Mouse (Mus musculus) heart, embryonic 13.5 days (tissue): Measurements from ENCODE around the gene Prtn3. TPM values are rescaled to one million over a fixed set of nuclear protein-coding genes. Genes with fewer than 3 reads are reported as not detected.

ENCODE experiments used
- ATAC-seq: fragments of 200-750 bp; cut with Nextera tagmentation; 2 replicates; pipeline ENCODE4 v1.8.0; 2017; ENCODE audit warnings: moderate TSS enrichment; ENCODE audit not compliant: insufficient number of reproducible peaks, low FRiP score, low TSS enrichment; ENCODE audit errors: extremely low read depth
- H3K27ac ChIP-seq: fragments of 300-500 bp; sonication (generic); replicated peaks from 2 replicates; pipeline ENCODE4 v1.5.1; 2015; ENCODE audit warnings: moderate library complexity, mild to moderate bottlenecking, inconsistent platforms
- H3K27me3 ChIP-seq: fragments of 300-500 bp; sonication (generic); replicated peaks from 2 replicates; pipeline ENCODE4 v1.6.1; 2015; ENCODE audit warnings: mild to moderate bottlenecking, inconsistent platforms
- H3K36me3 ChIP-seq: fragments of 300-500 bp; sonication (generic); 2 replicates; pipeline ENCODE4 v1.6.1; 2015; ENCODE audit warnings: mild to moderate bottlenecking, inconsistent platforms
- H3K4me1 ChIP-seq: fragments of 300-500 bp; sonication (generic); 2 replicates; pipeline ENCODE4 v1.6.1; 2015; ENCODE audit warnings: inconsistent platforms
- H3K4me2 ChIP-seq: fragments of 300-500 bp; sonication (generic); 2 replicates; pipeline ENCODE4 v1.6.1; 2015; ENCODE audit warnings: inconsistent platforms, mild to moderate bottlenecking, moderate library complexity
- H3K4me3 ChIP-seq: fragments of 300-500 bp; sonication (generic); 2 replicates; pipeline ENCODE4 v1.5.1; 2015; ENCODE audit warnings: moderate library complexity, mild to moderate bottlenecking, inconsistent platforms
- H3K9ac ChIP-seq: fragments of 300-500 bp; sonication (generic); 2 replicates; pipeline ENCODE4 v1.6.1; 2015; ENCODE audit warnings: inconsistent platforms, mild to moderate bottlenecking, moderate library complexity
- H3K9me3 ChIP-seq: fragments of 300-500 bp; sonication (generic); 2 replicates; pipeline ENCODE4 v1.6.1; 2016; ENCODE audit warnings: inconsistent platforms
- WGBS: fragments of 180-500 bp; shearing (Covaris S2); methylation state at CpG from one replicate; pipeline ENCODE4 v1.1.7; 2015; ENCODE audit warnings: mixed read lengths; 5-methylcytosine and 5-hydroxymethylcytosine counted together
- polyA plus RNA-seq: library from polyadenylated mRNA; unstranded; fragments of >200 nt; fragmentation: Nextera tagmentation; extraction: Ambion mirVana; gene quantifications from 2 replicates; pipeline ENCODE4 v1.2.1, GENCODE M21; 2015

Prtn3 gene
- polyA plus RNA-seq, 1 experiment from 2014 or later: 2.5 TPM

- Histone ChIP-seq H3K9me3 (no peaks in the 10 kb centered on the region), H3K27me3 (no peaks in the 10 kb centered on the region), H3K9ac (peak overlapping the region; percentile 93), H3K4me3 (peak overlapping the region; percentile 83), H3K36me3 (peaks cover 51% of the 10 kb centered on the region), H3K4me1 (peaks cover 71% of the 10 kb centered on the region), H3K4me2 (peak overlapping the region; percentile 99), H3K27ac (peak overlapping the region; percentile 100)
- ATAC-seq: no peak
- WGBS: 26% methylated on average over 6 of the region's 6 CpGs
Measured at GRCm38 (mm10) chr10:79856280-79856679, 18.0 kb upstream of the Prtn3 start.

DNA sequence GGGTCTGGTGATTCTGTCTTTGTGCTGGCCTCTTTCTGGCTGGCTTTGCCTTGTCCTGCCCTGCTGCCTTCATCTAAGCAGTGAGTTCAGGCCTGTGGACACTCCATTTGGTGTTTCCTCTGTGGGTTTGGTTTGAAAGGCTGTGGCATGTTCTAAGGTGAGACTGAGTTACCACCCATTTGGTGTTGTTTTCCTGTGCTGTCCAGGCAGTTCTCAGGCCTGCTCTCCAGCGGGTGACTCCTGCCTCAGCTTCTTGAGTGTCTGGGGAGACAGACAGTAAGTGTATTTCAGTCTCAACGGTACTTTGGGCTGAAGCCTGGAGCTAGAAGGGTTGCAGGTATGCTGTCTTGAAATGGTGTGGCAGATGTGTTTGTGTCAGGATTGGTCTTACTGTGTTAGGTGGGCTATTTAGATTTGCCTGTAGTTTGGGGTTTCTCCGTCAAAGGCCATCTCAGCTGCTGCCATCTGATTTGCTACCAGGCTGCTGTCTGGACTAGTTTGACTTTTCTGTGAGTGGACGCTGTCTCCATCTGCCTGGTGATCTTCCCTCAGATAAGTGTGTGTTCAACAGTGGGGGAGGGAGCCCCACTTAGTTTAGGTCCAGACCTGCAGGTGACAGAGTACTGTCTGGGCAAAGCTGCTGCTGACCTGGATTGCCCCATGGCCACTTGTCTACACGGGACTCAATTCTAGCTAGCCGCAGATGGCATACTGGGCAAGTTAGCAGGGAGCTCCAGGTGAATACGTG, 17.4 kb upstream of the Prtn3 start:
- Histone ChIP-seq H3K9me3 (no peaks in the 10 kb centered on the region), H3K36me3 (peaks cover 57% of the 10 kb centered on the region), H3K4me1 (peaks cover 65% of the 10 kb centered on the region)

GRCm38 (mm10) chr10:79857452-79857811, 16.8 kb upstream of the Prtn3 start:
- peaks cover 62% of the 10 kb centered on the region for H3K36me3 ChIP-seq
- no peak for ATAC-seq
- peak overlapping the region; percentile 100 for H3K27ac ChIP-seq
- peak overlapping the region; percentile 83 for H3K4me3 ChIP-seq
- H3K4me2 ChIP-seq: peak overlapping the region; percentile 99
- H3K9ac ChIP-seq: peak overlapping the region; percentile 93
- peaks cover 60% of the 10 kb centered on the region for H3K4me1 ChIP-seq
- 14% methylated on average over 4 of the region's 4 CpGs for WGBS
- H3K27me3 ChIP-seq: no peaks in the 10 kb centered on the region
- H3K9me3 ChIP-seq: no peaks in the 10 kb centered on the region

More for the DNA sequence above, 17.4 kb upstream of the Prtn3 start:
- Histone ChIP-seq H3K27ac (peak overlapping the region; percentile 100), H3K4me3 (peak overlapping the region; percentile 83), H3K9ac (peak overlapping the region; percentile 93), H3K27me3 (no peaks in the 10 kb centered on the region), H3K4me2 (peak overlapping the region; percentile 99)
- 22% methylated on average over 7 of the region's 7 CpGs for WGBS
- ATAC-seq: no peak

DNA sequence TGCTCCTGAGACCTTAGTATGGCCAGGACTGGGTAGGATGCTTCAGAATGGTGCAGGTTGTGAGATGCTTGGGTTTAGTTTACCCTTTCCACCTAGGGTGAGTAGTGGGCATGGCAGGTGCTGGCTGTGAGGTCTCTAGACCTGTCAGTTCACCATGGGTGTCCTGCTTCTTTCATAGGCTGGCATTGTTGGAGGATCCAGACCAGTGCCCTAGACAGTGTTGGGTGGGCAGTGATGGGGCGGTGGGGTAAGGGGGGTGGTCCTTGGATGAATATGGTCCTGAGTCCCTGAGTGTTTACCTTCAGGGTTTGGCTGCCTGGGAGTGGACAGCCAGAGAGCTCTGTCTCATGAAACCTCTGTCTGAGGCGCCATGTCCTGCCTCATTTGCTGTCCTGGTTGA, 16.4 kb upstream of the Prtn3 start:
- 69% methylated on average over 2 of the region's 2 CpGs for WGBS
- H3K4me3 ChIP-seq: peak overlapping the region; percentile 83
- no peak for ATAC-seq
- peak overlapping the region; percentile 100 for H3K27ac ChIP-seq
- peak overlapping the region; percentile 99 for H3K4me2 ChIP-seq
- H3K9ac ChIP-seq: peak overlapping the region; percentile 93
- peaks cover 55% of the 10 kb centered on the region for H3K4me1 ChIP-seq
- H3K27me3 ChIP-seq: no peaks in the 10 kb centered on the region
- H3K36me3 ChIP-seq: peaks cover 67% of the 10 kb centered on the region
- H3K9me3 ChIP-seq: no peaks in the 10 kb centered on the region

- Histone ChIP-seq H3K4me2 (peak overlapping the region; percentile 99), H3K9ac (peak overlapping the region; percentile 93), H3K4me3 (peak overlapping the region; percentile 83), H3K9me3 (no peaks in the 10 kb centered on the region), H3K27ac (peak overlapping the region; percentile 100), H3K27me3 (no peaks in the 10 kb centered on the region), H3K36me3 (peaks cover 74% of the 10 kb centered on the region), H3K4me1 (peaks cover 51% of the 10 kb centered on the region)
- 36% methylated on average over 17 of the region's 17 CpGs for WGBS
- no peak for ATAC-seq
Measured at GRCm38 (mm10) chr10:79858416-79859074, 15.7 kb upstream of the Prtn3 start.

GRCm38 (mm10) chr10:79859116-79859515, 15.2 kb upstream of the Prtn3 start:
- H3K4me1 ChIP-seq: peaks cover 48% of the 10 kb centered on the region

GRCm38 (mm10) chr10:79860079-79860911, 14.0 kb upstream of the Prtn3 start:
- no peak for ATAC-seq
- no peaks in the 10 kb centered on the region for H3K27me3 ChIP-seq
- H3K4me2 ChIP-seq: no peak overlapping the region
- 0 out of 2 replicates have a peak overlapping the region, but pooled peaks have one; percentile 6 for H3K9ac ChIP-seq
- H3K36me3 ChIP-seq: peaks cover 90% of the 10 kb centered on the region
- no peak overlapping the region for H3K4me3 ChIP-seq
- WGBS: 91% methylated on average over 26 of the region's 26 CpGs
- H3K4me1 ChIP-seq: peaks cover 54% of the 10 kb centered on the region
- no peaks in the 10 kb centered on the region for H3K9me3 ChIP-seq
- H3K27ac ChIP-seq: no peak overlapping the region

More at GRCm38 (mm10) chr10:79859116-79859515, 15.2 kb upstream of the Prtn3 start:
- Histone ChIP-seq H3K9ac (0 out of 2 replicates have a peak overlapping the region, but pooled peaks have one; percentile 93), H3K27ac (peak overlapping the region; percentile 100), H3K4me2 (peak overlapping the region; percentile 99), H3K9me3 (no peaks in the 10 kb centered on the region), H3K4me3 (no peak overlapping the region), H3K36me3 (peaks cover 79% of the 10 kb centered on the region), H3K27me3 (no peaks in the 10 kb centered on the region)
- 80% methylated on average over 11 of the region's 11 CpGs for WGBS
- ATAC-seq: no peak

DNA sequence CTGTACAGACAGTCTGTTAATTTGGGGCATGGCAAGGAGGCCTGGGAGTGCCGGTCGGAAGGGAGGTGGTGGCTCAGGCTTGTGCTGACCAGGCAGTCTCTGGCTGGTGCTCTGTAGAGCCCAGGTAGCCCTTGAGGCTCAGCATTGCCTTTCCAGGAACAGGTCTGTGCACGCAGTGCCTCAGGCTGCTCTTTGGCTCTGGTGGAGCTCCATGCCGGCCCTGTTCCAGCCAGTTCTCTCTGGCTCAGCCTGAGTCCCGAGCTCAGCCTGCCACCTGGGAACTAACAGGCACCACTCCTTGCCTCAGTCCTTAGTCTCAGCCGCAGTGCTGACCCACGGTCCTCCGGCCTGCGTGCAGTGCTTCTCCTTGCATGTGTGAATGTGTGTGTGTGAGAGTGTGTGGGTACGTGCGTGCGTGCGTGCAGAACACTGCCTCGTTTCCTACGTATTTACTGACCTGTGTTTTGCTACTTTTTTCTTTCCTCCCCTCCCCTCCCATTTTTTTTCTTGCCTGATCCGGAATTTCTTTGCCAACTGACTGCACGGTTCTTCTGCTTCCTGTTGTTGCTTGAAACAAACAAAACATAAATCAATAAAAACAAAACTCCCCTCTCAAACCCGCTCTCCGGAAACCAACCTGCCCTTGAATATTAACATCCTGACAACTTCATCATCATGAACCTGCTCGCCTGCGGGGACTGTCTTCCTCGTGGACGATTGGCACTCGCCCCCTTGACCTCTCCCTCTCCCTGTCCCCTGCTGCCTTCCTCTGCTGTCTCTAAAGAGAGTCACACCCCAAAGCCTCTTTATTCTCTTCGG, 12.8 kb upstream of the Prtn3 start:
- Histone ChIP-seq H3K4me1 (peaks cover 52% of the 10 kb centered on the region), H3K4me3 (no peak overlapping the region), H3K27me3 (no peaks in the 10 kb centered on the region), H3K4me2 (no peak overlapping the region), H3K9me3 (no peaks in the 10 kb centered on the region), H3K9ac (no peak overlapping the region), H3K36me3 (peaks cover 95% of the 10 kb centered on the region), H3K27ac (no peak overlapping the region)
- WGBS: 81% methylated on average over 25 of the region's 25 CpGs
- ATAC-seq: no peak

- 91% methylated on average over 23 of the region's 23 CpGs for WGBS
- Histone ChIP-seq H3K9ac (no peak overlapping the region), H3K4me3 (no peak overlapping the region), H3K27ac (no peak overlapping the region), H3K27me3 (no peaks in the 10 kb centered on the region), H3K36me3 (peaks cover 88% of the 10 kb centered on the region), H3K4me1 (peaks cover 45% of the 10 kb centered on the region), H3K4me2 (no peak overlapping the region), H3K9me3 (no peaks in the 10 kb centered on the region)
- no peak for ATAC-seq
Measured at GRCm38 (mm10) chr10:79862049-79862788, 12.1 kb upstream of the Prtn3 start.

DNA sequence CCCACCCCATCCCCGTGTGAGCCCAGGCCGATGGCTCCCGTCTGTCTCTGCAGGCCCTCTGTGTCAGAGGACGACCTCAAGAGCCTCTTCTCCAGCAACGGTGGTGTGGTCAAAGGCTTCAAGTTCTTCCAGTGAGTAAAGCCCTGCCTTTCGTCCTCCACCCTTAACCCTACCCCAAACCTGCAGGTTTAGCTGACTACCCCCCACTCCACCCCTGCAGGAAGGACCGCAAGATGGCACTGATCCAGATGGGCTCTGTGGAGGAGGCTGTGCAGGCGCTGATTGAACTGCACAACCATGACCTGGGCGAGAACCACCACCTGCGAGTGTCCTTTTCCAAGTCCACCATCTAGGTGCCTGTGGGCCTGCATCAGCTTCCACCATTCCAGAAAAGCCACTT, 11.4 kb upstream of the Prtn3 start:
- Histone ChIP-seq H3K9me3 (no peaks in the 10 kb centered on the region), H3K4me3 (no peak overlapping the region), H3K4me2 (no peak overlapping the region), H3K27ac (no peak overlapping the region), H3K9ac (no peak overlapping the region), H3K27me3 (no peaks in the 10 kb centered on the region), H3K36me3 (peaks cover 81% of the 10 kb centered on the region), H3K4me1 (peaks cover 38% of the 10 kb centered on the region)
- no peak for ATAC-seq
- 69% methylated on average over 10 of the region's 10 CpGs for WGBS
